Comparison of ENCODE assay signal across 8 mouse cellular contexts in genomic region chr13:51345839-51346550, GRCm38 (mm10).
DNase-seq lines count a peak whose midpoint lies in the region; ATAC-seq and TF ChIP-seq lines count a peak whose summit lies in the region.

No protein-coding gene starts in this region.

- no peak overlapping the region for H3K4me3 ChIP-seq in layer of hippocampus, adult 2 months
- no peak overlapping the region for H3K4me3 ChIP-seq in forebrain, embryonic 14.5 days (ENCODE audit: low read depth, low read length)
- H3K4me3 ChIP-seq in intestine, embryonic 15.5 days (replicated peaks): no peak overlapping the region
- no peak overlapping the region for H3K4me3 ChIP-seq in neural tube, embryonic 14.5 days (ENCODE audit: low read depth, low read length)

- no peak for TF ChIP-seq CTCF in layer of hippocampus, adult 2 months (conservative IDR thresholded peaks at IDR 0.05)

- H3K4me1 ChIP-seq in forebrain, embryonic 14.5 days (ENCODE audit: control insufficient read depth, insufficient read depth, low read length): peaks cover 3% of the 10 kb centered on the region
- 0 out of 2 replicates have a peak, but pooled peaks cover 6% of the 10 kb centered on the region for H3K4me1 ChIP-seq in intestine, embryonic 15.5 days (replicated peaks)
- no peaks in the 10 kb centered on the region for H3K4me1 ChIP-seq in neural tube, embryonic 14.5 days (ENCODE audit: control insufficient read depth, insufficient read depth, low read length)

- H3K27ac ChIP-seq in layer of hippocampus, adult 2 months: 0 out of 2 replicates have a peak overlapping the region, but pooled peaks have one; percentile 4
- peak overlapping the region; percentile 52 for H3K27ac ChIP-seq in forebrain, embryonic 14.5 days (ENCODE audit: low read depth, low read length)
- H3K27ac ChIP-seq in intestine, embryonic 15.5 days: no peak overlapping the region
- H3K27ac ChIP-seq in neural tube, embryonic 14.5 days (ENCODE audit: low read depth, low read length): peak overlapping the region; percentile 55

- DNase-seq in layer of hippocampus, adult 2 months (ENCODE audit: low spot score in 2 of 2): no peak
- DNase-seq in layer of hippocampus, adult 9-10 months (ENCODE audit: low spot score): no peak
- peak; percentile 75 for DNase-seq in forebrain, embryonic 14.5 days (ENCODE audit: low spot score)
- DNase-seq in cerebellum, postnatal 25 days: no peak
- no peak for DNase-seq in c-Kit-positive CD71-positive TER-119-positive erythroid progenitor cells, embryonic 14.5 days (ENCODE audit: low spot score)

- H3K9ac ChIP-seq in forebrain, embryonic 14.5 days (ENCODE audit: low read length): no peak overlapping the region
- no peak overlapping the region for H3K9ac ChIP-seq in intestine, embryonic 15.5 days
- no peak overlapping the region for H3K9ac ChIP-seq in neural tube, embryonic 14.5 days (replicated peaks; ENCODE audit: low read depth, low read length)

- no peaks in the 10 kb centered on the region for H3K9me3 ChIP-seq in forebrain, embryonic 14.5 days (replicated peaks; ENCODE audit: control insufficient read depth, low read length)
- H3K9me3 ChIP-seq in intestine, embryonic 15.5 days: no peaks in the 10 kb centered on the region
- H3K9me3 ChIP-seq in neural tube, embryonic 14.5 days (ENCODE audit: control insufficient read depth, low read length): no peaks in the 10 kb centered on the region

- no peaks in the 10 kb centered on the region for H3K36me3 ChIP-seq in forebrain, embryonic 14.5 days (ENCODE audit: control insufficient read depth, insufficient read depth, low read length)
- H3K36me3 ChIP-seq in intestine, embryonic 15.5 days: no peaks in the 10 kb centered on the region
- no peaks in the 10 kb centered on the region for H3K36me3 ChIP-seq in neural tube, embryonic 14.5 days (ENCODE audit: control insufficient read depth, insufficient read depth, low read length)

- peak; percentile 74 for ATAC-seq in forebrain, embryonic 14.5 days
- ATAC-seq in intestine, embryonic 15.5 days: peak; percentile 28; the same call in 1 of the 2 replicates
- peak; percentile 72 for ATAC-seq in neural tube, embryonic 14.5 days (ENCODE audit: low read depth)
- no peak for ATAC-seq in megakaryocyte-erythroid progenitor cell, adult 5-6 weeks (replicated peaks; ENCODE audit: low FRiP score, low TSS enrichment, poor library complexity, severe bottlenecking)

- H3K4me2 ChIP-seq in forebrain, embryonic 14.5 days (ENCODE audit: low read length): no peak overlapping the region
- H3K4me2 ChIP-seq in intestine, embryonic 15.5 days (replicated peaks): no peak overlapping the region
- H3K4me2 ChIP-seq in neural tube, embryonic 14.5 days (ENCODE audit: low read depth, low read length): no peak overlapping the region

- 12% methylated on average over 8 of the region's 8 CpGs for WGBS in forebrain, embryonic 14.5 days
- WGBS in intestine, embryonic 15.5 days: 36% methylated on average over 8 of the region's 8 CpGs
- WGBS in neural tube, embryonic 14.5 days: 13% methylated on average over 8 of the region's 8 CpGs

- no peaks in the 10 kb centered on the region for H3K27me3 ChIP-seq in forebrain, embryonic 14.5 days (replicated peaks; ENCODE audit: control insufficient read depth, insufficient read depth, low read length)
- no peaks in the 10 kb centered on the region for H3K27me3 ChIP-seq in intestine, embryonic 15.5 days (replicated peaks)
- H3K27me3 ChIP-seq in neural tube, embryonic 14.5 days (ENCODE audit: control insufficient read depth, insufficient read depth, low read length): no peaks in the 10 kb centered on the region
